Mouse (Mus musculus) embryonic fibroblast, embryonic 13.5 days (primary cell): ENCODE data around the gene Camsap3.

ENCODE experiments used
- CTCF ChIP-seq: IDR thresholded peaks from 2 replicates; pipeline ENCODE4 v1.5.1; 2011; ENCODE audit warnings: mild to moderate bottlenecking, control low read depth, low read length, moderate library complexity, borderline replicate concordance; ENCODE audit not compliant: insufficient read depth
- POLR2A ChIP-seq: IDR thresholded peaks from 2 replicates; pipeline ENCODE4 v1.6.1; 2011; ENCODE audit warnings: low read depth, mild to moderate bottlenecking, control low read depth, low read length, moderate library complexity

DNA sequence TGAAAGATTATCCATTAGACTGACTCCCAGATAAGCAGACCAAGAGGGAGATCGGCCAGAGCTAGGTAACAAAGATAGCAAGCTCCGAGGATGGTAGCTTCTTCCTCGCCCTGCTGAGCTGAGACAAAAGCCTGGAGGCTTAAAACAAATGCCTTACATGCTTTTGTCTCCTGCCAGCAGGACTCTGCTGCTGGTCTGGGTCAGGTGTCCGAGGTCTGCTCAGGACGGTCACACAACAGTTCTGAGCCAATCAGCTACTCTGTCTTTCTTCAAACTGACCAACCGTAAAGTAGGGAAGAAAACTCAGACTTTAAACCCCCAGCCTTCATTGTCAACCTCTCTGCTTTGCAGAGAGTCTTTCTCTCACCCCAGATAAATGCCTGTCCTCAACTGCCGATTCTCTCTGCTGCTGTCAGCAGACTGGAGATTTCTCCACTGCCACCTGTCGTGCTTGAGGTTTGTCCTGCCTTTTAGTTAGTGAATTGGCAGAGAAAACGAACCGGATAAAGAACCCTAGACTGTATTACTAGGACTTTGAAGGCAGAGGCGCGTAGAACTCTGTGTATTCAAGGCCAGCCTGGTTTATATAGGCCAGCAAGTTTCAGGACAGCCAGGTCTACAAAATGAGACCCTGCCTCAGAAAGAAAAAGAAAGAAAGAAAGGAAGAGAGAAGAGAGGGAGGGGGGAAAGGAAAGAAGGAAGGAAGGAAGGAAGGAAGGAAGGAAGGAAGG is 19.3 kb upstream of the Camsap3 start, which contains the start of gene C330021F23Rik:
- TF ChIP-seq POLR2A (no peak), CTCF (no peak)
